Mouse (Mus musculus): ENCODE data around the gene Fam50b. TPM values are rescaled to one million over a fixed set of nuclear protein-coding genes. Genes with fewer than 3 reads are reported as not detected.

Fam50b gene
- total RNA-seq (2023) = not detected in 2 replicates

DNA sequence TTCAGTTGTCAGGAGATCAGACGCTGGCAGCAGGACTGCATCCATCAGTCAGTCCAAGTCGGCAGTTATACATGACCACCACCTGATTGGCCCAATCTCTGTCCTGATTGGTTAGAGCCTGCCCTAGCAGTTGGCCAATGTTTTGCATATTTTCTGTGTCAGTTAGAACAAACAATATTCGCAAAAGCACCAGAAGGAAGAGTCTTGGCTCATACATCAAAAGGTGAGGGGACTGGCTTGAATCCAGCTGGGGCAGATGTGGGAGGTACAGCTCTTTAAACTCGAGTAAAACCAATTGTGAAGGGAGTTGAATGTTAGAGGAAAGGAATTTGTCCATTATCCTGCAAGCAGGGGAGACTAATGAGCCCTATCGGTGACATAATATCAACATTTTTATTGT is at the start of gene Fam50b:
TSS of gene Fam50b (plus strand) at position 165 of the 400 bp plus-strand sequence.

Other genes with a start within 250 kb of the Fam50b start
- gene Pxdc1, start 81.4 kb upstream of the Fam50b start, total RNA-seq (2023) = 0.57 TPM in 1 of 2 replicates, not detected in the other
- 48.5 and 60.3 TPM in 2 replicates for gene Prpf4b, start 140.5 kb downstream of the Fam50b start, total RNA-seq (2023)
- gene Fam217a, start 189.5 kb downstream of the Fam50b start, total RNA-seq (2023) = not detected in 2 replicates
- not detected in 2 replicates for gene 4933417A18Rik, start 189.6 kb downstream of the Fam50b start, total RNA-seq (2023)
- not detected in 2 replicates for gene Eci3, start 229.0 kb downstream of the Fam50b start, total RNA-seq (2023)